Mouse (Mus musculus) liver, embryonic 14.5 days (tissue): ENCODE measurements around the gene Fgf15.

Source experiments
- CTCF ChIP-seq: IDR thresholded peaks from 2 replicates; pipeline ENCODE4 v1.5.1; 2016; ENCODE audit warnings: antibody characterized with exemption, low read depth, control low read depth
- EP300 ChIP-seq: IDR thresholded peaks from 2 replicates; pipeline ENCODE4 v1.6.1; 2016; ENCODE audit warnings: antibody characterized with exemption, low read depth

- TF ChIP-seq CTCF (no peak), EP300 (no peak)
Observed at GRCm38 (mm10) chr7:144942744-144943135, 46.4 kb downstream of the Fgf15 start.
